Mouse (Mus musculus) urinary bladder, postnatal 0 days (tissue): ENCODE results near the gene Olfr479. TPM values are rescaled to one million over a fixed set of nuclear protein-coding genes. Genes with fewer than 3 reads are reported as not detected.

Source experiments
- polyA plus RNA-seq: library from polyadenylated mRNA; unstranded; fragments of >200 nt; fragmentation: Nextera tagmentation; extraction: Ambion mirVana; gene quantifications from 2 replicates; pipeline ENCODE4 v1.2.1, GENCODE M21; 2015

Gene Olfr479
- polyA plus RNA-seq = not detected in 2 replicates

GRCm38 (mm10) chr7:108050393-108050792 is at the start of gene Olfr479:
Gene Olfr479, plus strand, starts transcription at chr7:108050693.

DNA sequence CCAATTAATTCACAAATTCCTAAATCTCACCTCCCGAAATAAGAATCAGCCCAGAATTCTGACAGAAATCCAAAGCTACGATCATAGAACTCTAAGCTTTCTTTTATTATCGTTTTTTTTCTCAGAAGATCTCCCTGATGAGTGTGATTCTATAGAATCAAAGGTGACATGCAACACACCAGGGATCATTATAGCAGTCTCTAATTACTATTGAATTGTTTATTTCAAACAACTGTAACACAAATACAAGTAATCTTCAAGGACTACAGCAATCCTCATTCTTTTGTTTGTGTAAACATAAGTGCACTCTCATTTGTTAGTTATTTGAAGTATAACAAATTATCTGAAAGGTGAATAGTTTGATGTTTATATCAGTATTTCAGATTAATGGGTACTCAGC is 16.6 kb upstream of the Olfr479 start, which contains the start of gene Olfr478:
Olfr478 (minus strand) TSS at position 101 of the 400 bp plus-strand sequence.

GRCm38 (mm10) chr7:108067246-108067645 is 16.8 kb downstream of the Olfr479 start, which contains the start of gene Olfr480:
Gene Olfr480, minus strand, starts transcription at chr7:108067346.

DNA sequence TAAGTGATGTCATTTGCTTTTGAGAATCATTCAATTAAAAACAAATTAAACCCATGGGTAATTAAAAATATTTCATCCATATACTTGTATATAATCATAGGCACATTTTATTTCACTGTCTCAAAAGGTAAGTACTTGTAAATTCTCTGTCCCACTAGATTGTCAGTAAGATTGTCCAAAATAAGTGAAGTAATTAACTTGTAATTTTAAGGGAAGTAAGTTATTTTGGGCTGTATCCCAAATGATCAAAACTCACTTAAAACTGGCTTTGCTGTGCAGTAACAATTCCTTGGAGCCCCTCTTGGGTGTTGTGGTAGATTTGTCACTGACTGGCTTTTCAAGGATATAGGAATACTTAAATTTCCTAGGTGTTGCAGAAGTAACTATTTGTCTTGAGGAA is 29.1 kb downstream of the Olfr479 start, which contains the start of gene Olfr481:
Olfr481 (plus strand) TSS at position 301 of the 400 bp plus-strand sequence.

GRCm38 (mm10) chr7:108097486-108097885 is 47.0 kb downstream of the Olfr479 start, which contains the start of gene Olfr482:
Gene Olfr482, minus strand, starts transcription at chr7:108097586.

GRCm38 (mm10) chr7:108100549-108100948 is 50.1 kb downstream of the Olfr479 start, which contains the start of gene Olfr483:
Gene Olfr483, plus strand, starts transcription at chr7:108100849.

Other genes starting within 250 kb of the Olfr479 start
- gene Ovch2, start 249.5 kb upstream of the Olfr479 start, polyA plus RNA-seq = not detected in 2 replicates
- not detected in 2 replicates for gene Olfr467, start 238.4 kb upstream of the Olfr479 start, polyA plus RNA-seq
- not detected in 2 replicates for gene Olfr469, start 225.2 kb upstream of the Olfr479 start, polyA plus RNA-seq
- not detected in 2 replicates for gene Olfr470, start 203.2 kb upstream of the Olfr479 start, polyA plus RNA-seq
- gene Olfr472, start 152.8 kb upstream of the Olfr479 start, polyA plus RNA-seq = not detected in 2 replicates
- not detected in 2 replicates for gene Olfr473, start 120.2 kb upstream of the Olfr479 start, polyA plus RNA-seq
- gene Olfr474, start 96.0 kb upstream of the Olfr479 start, polyA plus RNA-seq = not detected in 2 replicates
- gene Olfr476, start 85.9 kb upstream of the Olfr479 start, polyA plus RNA-seq = not detected in 2 replicates
- gene Olfr477, start 64.0 kb upstream of the Olfr479 start, polyA plus RNA-seq = not detected in 2 replicates
- not detected in 2 replicates for gene Olfr478, start 16.7 kb upstream of the Olfr479 start, polyA plus RNA-seq
- gene Olfr480, start 16.7 kb downstream of the Olfr479 start, polyA plus RNA-seq = not detected in 2 replicates
- gene Olfr481, start 29.2 kb downstream of the Olfr479 start, polyA plus RNA-seq = not detected in 2 replicates
- 0.12 TPM in 1 of 2 replicates, not detected in the other for gene Olfr482, start 46.9 kb downstream of the Olfr479 start, polyA plus RNA-seq
- not detected in 2 replicates for gene Olfr483, start 50.2 kb downstream of the Olfr479 start, polyA plus RNA-seq
- gene Olfr484, start 76.8 kb downstream of the Olfr479 start, polyA plus RNA-seq = not detected in 2 replicates
- not detected in 2 replicates for gene Olfr485, start 109.2 kb downstream of the Olfr479 start, polyA plus RNA-seq
- gene Olfr486, start 122.0 kb downstream of the Olfr479 start, polyA plus RNA-seq = not detected in 2 replicates
- gene Olfr487, start 163.9 kb downstream of the Olfr479 start, polyA plus RNA-seq = not detected in 2 replicates
- gene Olfr488, start 207.7 kb downstream of the Olfr479 start, polyA plus RNA-seq = not detected in 2 replicates
- not detected in 2 replicates for gene Olfr490, start 238.2 kb downstream of the Olfr479 start, polyA plus RNA-seq